Mouse (Mus musculus) G1E (cell line): ENCODE data around the gene Ubap2. TPM values are rescaled to one million over a fixed set of nuclear protein-coding genes. Genes with fewer than 3 reads are reported as not detected.

Experiments
- ATAC-seq: 2 replicates; pipeline ENCODE4 v1.8.0; 2016; ENCODE audit warnings: mild to moderate bottlenecking; ENCODE audit not compliant: insufficient number of reproducible peaks, poor library complexity, low FRiP score, severe bottlenecking; ENCODE audit errors: extremely low read depth
- DNase-seq: peaks from one replicate; pipeline ENCODE4 v3.0.0; 2012; ENCODE audit warnings: low spot score
- H3K27me3 ChIP-seq: 2 replicates; pipeline ENCODE4 v1.6.1; 2012; ENCODE audit warnings: mild to moderate bottlenecking, low read length, inconsistent platforms; ENCODE audit not compliant: insufficient read depth
- H3K36me3 ChIP-seq: replicated peaks from 2 replicates; pipeline ENCODE3; 2012; ENCODE audit warnings: mild to moderate bottlenecking, inconsistent platforms
- H3K4me1 ChIP-seq: 2 replicates; pipeline ENCODE4 v1.6.1; 2012; ENCODE audit warnings: low read depth, low read length, inconsistent platforms, mixed read lengths; ENCODE audit not compliant: insufficient read depth
- H3K4me3 ChIP-seq: 2 replicates; pipeline ENCODE4 v1.5.1; 2012; ENCODE audit warnings: low read depth, mild to moderate bottlenecking, inconsistent platforms, low read length, moderate library complexity, mixed read lengths
- H3K9me3 ChIP-seq: replicated peaks from 2 replicates; pipeline ENCODE4 v1.6.1; 2012; ENCODE audit warnings: inconsistent platforms
- CTCF ChIP-seq: IDR thresholded peaks from 2 replicates; pipeline ENCODE4 v1.5.1; 2012; ENCODE audit warnings: low read depth, low read length, inconsistent platforms, mixed read lengths
- GATA1 ChIP-seq: IDR thresholded peaks from 2 replicates; pipeline ENCODE4 v1.6.1; 2012; ENCODE audit warnings: borderline replicate concordance, low read length, inconsistent platforms, mixed read lengths
- GATA2 ChIP-seq: IDR thresholded peaks from 2 replicates; pipeline ENCODE4 v1.6.1; 2012; ENCODE audit warnings: low read depth, low read length, inconsistent platforms, borderline replicate concordance
- POLR2AphosphoS5 ChIP-seq: IDR thresholded peaks from 2 replicates; pipeline ENCODE4 v1.6.1; 2012; ENCODE audit warnings: low read depth, low read length, inconsistent platforms; ENCODE audit not compliant: insufficient replicate concordance
- TAL1 ChIP-seq: conservative IDR thresholded peaks from 2 replicates; pipeline ENCODE4 v1.6.1; 2012; ENCODE audit warnings: low read depth, low read length, inconsistent platforms, mixed read lengths
- polyA plus RNA-seq: library from polyadenylated mRNA; stranded (reverse); fragments of >175 nt; gene quantifications from 2 replicates; pipeline ENCODE4 v1.2.3, GENCODE M21; 2012
- total RNA-seq, 2 experiments: library from RNA; stranded (forward) in 1 of 2; stranded (reverse) in 1 of 2; fragments of 200-1000 nt in 1 of 2; fragments of >200 nt in 1 of 2; fragmentation: Nextera tagmentation in 1 of 2; gene quantifications; 2 replicates each; pipeline ENCODE4 v1.2.3; 2014 to 2017

Gene Ubap2
- total and polyA plus RNA-seq, 3 experiments: 14.3 to 552 (median 116) TPM

DNA sequence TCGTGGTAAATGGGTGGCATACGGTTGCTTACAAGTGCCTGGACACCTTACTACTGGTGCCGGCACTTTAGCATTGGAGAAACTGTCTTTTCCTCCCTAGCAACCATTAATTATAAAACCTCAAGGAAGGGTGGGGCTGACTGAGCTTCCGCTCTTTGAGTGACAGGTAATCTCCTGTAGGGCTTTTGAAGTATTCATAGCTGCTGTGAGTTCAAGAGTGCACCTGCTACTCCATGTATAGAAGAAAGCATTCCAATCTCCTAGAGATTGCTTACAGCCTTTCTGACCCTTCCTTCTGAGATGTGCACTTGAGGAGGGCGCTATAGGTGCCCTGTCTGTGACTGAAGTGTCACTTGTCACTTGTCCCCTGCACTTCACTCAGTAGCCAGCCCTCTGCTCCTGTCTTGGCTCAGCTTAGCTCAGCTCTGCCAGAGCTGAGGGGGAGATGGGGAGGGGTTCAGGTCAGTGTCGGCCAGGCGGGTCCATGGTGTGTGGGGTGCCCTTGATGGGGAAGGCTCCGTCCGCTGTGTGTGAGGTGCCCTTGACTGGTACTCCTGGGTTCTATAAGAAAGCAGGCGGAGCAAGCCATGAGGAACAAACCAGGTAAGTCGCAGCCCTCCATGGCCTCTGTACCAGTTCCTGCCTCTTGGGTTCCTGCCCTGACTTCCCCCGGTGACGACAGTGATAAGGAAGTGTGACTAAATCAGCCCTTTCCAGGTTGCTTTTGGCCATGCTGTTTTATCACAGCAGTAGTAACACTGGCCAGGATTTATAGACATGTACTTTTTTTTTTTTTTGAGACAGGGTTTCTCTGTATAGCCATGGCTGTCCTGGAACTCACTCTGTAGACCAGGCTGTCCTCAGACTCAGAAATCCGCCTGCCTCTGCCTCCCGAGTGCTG, 94.9 kb downstream of the Ubap2 start:
- no peak for DNase-seq
- Histone ChIP-seq H3K36me3 (peaks cover 80% of the 10 kb centered on the region), H3K27me3 (no peaks in the 10 kb centered on the region), H3K9me3 (no peaks in the 10 kb centered on the region), H3K4me3 (no peak overlapping the region), H3K4me1 (peaks cover 5% of the 10 kb centered on the region)
- TF ChIP-seq CTCF (no peak), GATA1 (no peak), POLR2AphosphoS5 (no peak), TAL1 (no peak), GATA2 (no peak)
- no peak for ATAC-seq

DNA sequence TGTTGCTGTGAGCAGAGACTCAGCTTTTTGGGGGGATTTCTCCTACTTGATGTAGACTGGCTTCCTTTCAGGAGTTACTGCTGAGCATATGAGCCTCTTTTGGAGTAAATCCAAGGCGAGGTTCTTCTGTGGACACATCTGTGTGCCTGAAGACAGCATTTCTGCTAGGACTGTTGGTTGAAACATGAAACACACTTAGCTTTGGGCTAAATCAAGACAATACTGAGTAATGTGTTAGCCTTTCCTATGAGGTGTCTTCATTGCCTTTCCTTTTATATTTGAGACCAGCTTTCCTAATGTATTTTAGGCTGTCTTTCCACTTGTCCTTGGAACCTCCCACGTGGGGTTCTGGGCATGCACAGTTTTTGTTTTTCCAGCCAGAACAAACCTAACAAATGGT, 100.3 kb downstream of the Ubap2 start:
- Histone ChIP-seq H3K36me3 (peaks cover 73% of the 10 kb centered on the region), H3K9me3 (no peaks in the 10 kb centered on the region), H3K4me1 (no peaks in the 10 kb centered on the region; the same call in 1 of the 2 replicates), H3K27me3 (no peaks in the 10 kb centered on the region), H3K4me3 (no peak overlapping the region)
- TF ChIP-seq TAL1 (no peak), GATA1 (no peak), CTCF (no peak), GATA2 (no peak), POLR2AphosphoS5 (no peak)
- no peak for ATAC-seq
- no peak for DNase-seq

GRCm38 (mm10) chr4:41170970-41171369, 104.0 kb downstream of the Ubap2 start:
- no peaks in the 10 kb centered on the region for H3K27me3 ChIP-seq
- H3K4me3 ChIP-seq: no peak overlapping the region
- peaks cover 65% of the 10 kb centered on the region for H3K36me3 ChIP-seq
- H3K9me3 ChIP-seq: no peaks in the 10 kb centered on the region
- H3K4me1 ChIP-seq: no peaks in the 10 kb centered on the region
- no peak for DNase-seq
- TF ChIP-seq GATA1: no peak
- no peak for TF ChIP-seq GATA2
- no peak for ATAC-seq

DNA sequence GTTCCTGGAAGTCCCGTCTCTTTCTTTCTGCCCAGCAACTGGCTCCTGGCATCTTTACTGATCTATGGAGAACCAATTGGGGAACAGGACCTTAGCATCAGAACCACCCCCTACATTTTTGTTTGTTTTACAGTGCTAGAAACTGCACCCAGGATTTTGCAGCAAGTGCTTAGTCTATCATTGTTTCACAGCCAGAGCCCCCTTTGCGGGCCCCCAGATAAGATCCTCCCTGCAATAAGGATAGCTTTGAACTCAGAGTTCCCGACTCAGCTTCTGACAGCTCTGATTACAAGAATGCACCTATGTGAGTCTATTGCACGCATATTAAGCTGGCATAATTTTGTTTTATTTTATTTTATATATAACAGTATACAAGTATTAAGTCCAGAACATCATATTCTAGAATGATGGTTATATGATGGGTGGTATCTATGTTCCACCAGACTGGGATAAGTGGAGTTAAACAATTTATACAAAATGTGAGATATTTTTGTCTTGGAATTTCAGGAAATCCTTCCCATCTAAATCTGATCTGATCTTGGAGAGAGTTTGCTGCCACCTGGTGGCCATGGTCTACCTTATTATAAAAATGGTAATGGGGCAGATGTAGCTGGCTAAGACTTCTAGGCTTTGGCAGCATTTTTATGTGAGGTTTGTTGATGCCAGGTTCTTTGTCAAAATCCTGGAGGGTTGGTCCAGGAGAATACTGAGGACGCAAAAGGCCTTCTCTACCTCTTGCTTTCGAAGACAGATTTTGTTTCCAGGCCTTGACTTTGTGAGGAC, 109.1 kb downstream of the Ubap2 start:
- no peak; the same call in 1 of the 2 replicates for ATAC-seq
- H3K4me3 ChIP-seq: no peak overlapping the region
- H3K36me3 ChIP-seq: peaks cover 43% of the 10 kb centered on the region
- H3K27me3 ChIP-seq: no peaks in the 10 kb centered on the region
- DNase-seq: peak; percentile 19
- H3K4me1 ChIP-seq: peaks cover 10% of the 10 kb centered on the region
- H3K9me3 ChIP-seq: no peaks in the 10 kb centered on the region
- no peak for TF ChIP-seq GATA2
- peak; percentile 11; the same call in 1 of the 2 replicates for TF ChIP-seq CTCF

- ATAC-seq (no peak), DNase-seq (no peak)
- Histone ChIP-seq H3K36me3 (peaks cover 39% of the 10 kb centered on the region), H3K27me3 (no peaks in the 10 kb centered on the region), H3K4me3 (no peak overlapping the region), H3K4me1 (peaks cover 11% of the 10 kb centered on the region), H3K9me3 (no peaks in the 10 kb centered on the region)
- TF ChIP-seq GATA2 (no peak), CTCF (no peak), GATA1 (no peak), POLR2AphosphoS5 (no peak)
Measured at GRCm38 (mm10) chr4:41164974-41165373, 110.0 kb downstream of the Ubap2 start.

DNA sequence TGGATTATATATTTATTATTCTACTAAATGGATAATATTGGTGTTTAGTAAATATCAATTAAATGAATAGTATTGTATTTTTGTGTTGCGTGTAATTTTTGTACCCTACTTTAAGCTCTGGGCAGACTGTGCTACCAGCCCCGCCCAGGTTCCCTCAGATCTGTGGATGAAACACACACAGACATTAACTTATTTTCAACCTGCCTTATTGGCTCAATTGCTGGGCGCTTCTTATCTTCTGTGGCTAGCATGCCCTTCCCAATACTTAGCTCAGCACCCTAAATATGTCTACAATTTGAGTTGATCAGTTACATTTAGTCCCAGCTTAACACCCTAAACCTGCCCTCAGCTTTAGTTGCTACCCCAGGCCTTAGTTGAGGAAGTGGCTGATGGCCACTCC, 113.7 kb downstream of the Ubap2 start:
- TF ChIP-seq GATA2: no peak
- H3K4me3 ChIP-seq: no peak overlapping the region
- no peaks in the 10 kb centered on the region for H3K27me3 ChIP-seq
- ATAC-seq (no peak), DNase-seq (no peak)
- peaks cover 28% of the 10 kb centered on the region for H3K36me3 ChIP-seq
- peaks cover 16% of the 10 kb centered on the region for H3K4me1 ChIP-seq
- no peaks in the 10 kb centered on the region for H3K9me3 ChIP-seq
